ENCODE assay signal across 8 mouse cellular contexts in genomic region chr11:78114676-78115366, GRCm38 (mm10). TPM values are rescaled to one million over a fixed set of nuclear protein-coding genes. Genes with fewer than 3 reads are reported as not detected.
DNase-seq lines count a peak whose midpoint lies in the region; ATAC-seq and TF ChIP-seq lines count a peak whose summit lies in the region.

No protein-coding gene starts in this region.

- no peaks in the 10 kb centered on the region for H3K27me3 ChIP-seq in lung, embryonic 15.5 days
- H3K27me3 ChIP-seq in embryonic facial prominence, embryonic 13.5 days, result no peaks in the 10 kb centered on the region
- no peaks in the 10 kb centered on the region for H3K27me3 ChIP-seq in limb, embryonic 13.5 days
- no peaks in the 10 kb centered on the region for H3K27me3 ChIP-seq in small intestine, adult 2 months (ENCODE audit: control insufficient read depth, insufficient read depth, low read length)

- H3K36me3 ChIP-seq in lung, embryonic 15.5 days, result no peaks in the 10 kb centered on the region
- H3K36me3 ChIP-seq in embryonic facial prominence, embryonic 13.5 days, result peaks cover 2% of the 10 kb centered on the region; the same call in 1 of the 2 replicates
- no peaks in the 10 kb centered on the region for H3K36me3 ChIP-seq in limb, embryonic 13.5 days
- H3K36me3 ChIP-seq in small intestine, adult 2 months (ENCODE audit: control insufficient read depth, insufficient read depth, low read length), result no peaks in the 10 kb centered on the region

- WGBS in lung, embryonic 15.5 days, result 5% methylated on average over 19 of the region's 19 CpGs
- WGBS in embryonic facial prominence, embryonic 13.5 days, result 6% methylated on average over 19 of the region's 19 CpGs
- 7% methylated on average over 19 of the region's 19 CpGs for WGBS in limb, embryonic 13.5 days
- 8% methylated on average over 19 of the region's 19 CpGs for WGBS in small intestine, adult 2 months

- H3K27ac ChIP-seq in lung, embryonic 15.5 days, result peak overlapping the region; percentile 79
- H3K27ac ChIP-seq in embryonic facial prominence, embryonic 13.5 days, result peak overlapping the region; percentile 90
- peak overlapping the region; percentile 87 for H3K27ac ChIP-seq in limb, embryonic 13.5 days
- no peak overlapping the region for H3K27ac ChIP-seq in small intestine, adult 2 months (ENCODE audit: insufficient read depth, low read depth, low read length)

- no peaks in the 10 kb centered on the region for H3K9me3 ChIP-seq in lung, embryonic 15.5 days
- no peaks in the 10 kb centered on the region for H3K9me3 ChIP-seq in embryonic facial prominence, embryonic 13.5 days
- no peaks in the 10 kb centered on the region for H3K9me3 ChIP-seq in limb, embryonic 13.5 days

- no peak for ATAC-seq in lung, embryonic 15.5 days (ENCODE audit: borderline replicate concordance, extremely low read depth, low FRiP score, low TSS enrichment)
- no peak for ATAC-seq in embryonic facial prominence, embryonic 13.5 days (ENCODE audit: insufficient number of reproducible peaks, insufficient read depth, low FRiP score, low TSS enrichment, low read depth)
- no peak for ATAC-seq in limb, embryonic 13.5 days (ENCODE audit: low FRiP score, low read depth)
- no peak for ATAC-seq in erythroid progenitor cell, adult 5-6 weeks (replicated peaks; ENCODE audit: low FRiP score, poor library complexity, severe bottlenecking)

- no peak for TF ChIP-seq CTCF in small intestine, adult 2 months (IDR thresholded peaks at IDR 0.05; ENCODE audit: extremely low read depth, insufficient read length, insufficient replicate concordance, low read depth, low read length)

- H3K9ac ChIP-seq in lung, embryonic 15.5 days, result peak overlapping the region; percentile 76
- H3K9ac ChIP-seq in embryonic facial prominence, embryonic 13.5 days, result peak overlapping the region; percentile 81
- H3K9ac ChIP-seq in limb, embryonic 13.5 days, result peak overlapping the region; percentile 83

- H3K4me1 ChIP-seq in lung, embryonic 15.5 days, result peaks cover 22% of the 10 kb centered on the region
- H3K4me1 ChIP-seq in embryonic facial prominence, embryonic 13.5 days, result peaks cover 30% of the 10 kb centered on the region
- H3K4me1 ChIP-seq in limb, embryonic 13.5 days, result peaks cover 27% of the 10 kb centered on the region
- no peaks in the 10 kb centered on the region; the same call in none of the 2 replicates for H3K4me1 ChIP-seq in small intestine, adult 2 months (ENCODE audit: control insufficient read depth, insufficient read depth, insufficient read length, low read length)

- peak overlapping the region; percentile 81 for H3K4me2 ChIP-seq in lung, embryonic 15.5 days
- H3K4me2 ChIP-seq in embryonic facial prominence, embryonic 13.5 days, result peak overlapping the region; percentile 71
- peak overlapping the region; percentile 79 for H3K4me2 ChIP-seq in limb, embryonic 13.5 days (replicated peaks)

- TF ChIP-seq POLR2A in small intestine, adult 2 months (IDR thresholded peaks at IDR 0.05; ENCODE audit: low read depth, low read length), result no peak

- DNase-seq in lung, adult 18-20 months, result no peak
- DNase-seq in right cerebral cortex, postnatal 4 days, result no peak
- DNase-seq in layer of hippocampus, postnatal 25 days (ENCODE audit: extremely low spot score in 1 of 2, low spot score in 1 of 2), result no peak

- peak overlapping the region; percentile 81 for H3K4me3 ChIP-seq in lung, embryonic 15.5 days
- peak overlapping the region; percentile 83 for H3K4me3 ChIP-seq in embryonic facial prominence, embryonic 13.5 days
- peak overlapping the region; percentile 83 for H3K4me3 ChIP-seq in limb, embryonic 13.5 days
- H3K4me3 ChIP-seq in small intestine, adult 2 months (ENCODE audit: low read depth, low read length), result peak overlapping the region; percentile 95

RNA-seq across cellular contexts. Expression of gene Fam222b, which starts 20.4 kb away (rescaled TPM):
- polyA plus RNA-seq in lung, embryonic 15.5 days (2015; fragmentation: Nextera tagmentation; extraction: Ambion mirVana), result 12.4 and 13.9 TPM in 2 replicates
- 14.1 and 16.9 TPM in 2 replicates for polyA plus RNA-seq in embryonic facial prominence, embryonic 13.5 days (2015; fragmentation: Nextera tagmentation; extraction: Ambion mirVana)
- 13.7 and 16.1 TPM in 2 replicates for polyA plus RNA-seq in limb, embryonic 13.5 days (2015; fragmentation: Nextera tagmentation; extraction: Ambion mirVana)
- 13.1 and 29.2 TPM in 2 replicates for polyA plus RNA-seq in small intestine, adult 2 months (2012; rRNA removed)
- 2.9 and 4.3 TPM in 2 replicates for total RNA-seq in erythroid progenitor cell, adult 5-6 weeks (2015; ENCODE audit: low replicate concordance)
- 0.45 and 1.5 TPM in 2 replicates for total RNA-seq in erythroid progenitor cell, adult 5-6 weeks (2017; ENCODE audit: low replicate concordance)
- total RNA-seq in layer of hippocampus, postnatal 25 days (2021), result 10 to 100 TPM; 27.6 to 33.4 TPM

RNA-seq across cellular contexts. Expression of gene Eral1, which starts 34.6 kb away (rescaled TPM):
- polyA plus RNA-seq in lung, embryonic 15.5 days (2015; fragmentation: Nextera tagmentation; extraction: Ambion mirVana), result 34.3 and 36.4 TPM in 2 replicates
- 34.8 and 39.0 TPM in 2 replicates for polyA plus RNA-seq in embryonic facial prominence, embryonic 13.5 days (2015; fragmentation: Nextera tagmentation; extraction: Ambion mirVana)
- polyA plus RNA-seq in limb, embryonic 13.5 days (2015; fragmentation: Nextera tagmentation; extraction: Ambion mirVana), result 37.8 and 38.7 TPM in 2 replicates
- 12.2 and 17.3 TPM in 2 replicates for polyA plus RNA-seq in small intestine, adult 2 months (2012; rRNA removed)
- 4.0 and 5.0 TPM in 2 replicates for total RNA-seq in erythroid progenitor cell, adult 5-6 weeks (2015; ENCODE audit: low replicate concordance)
- 3.6 and 6.7 TPM in 2 replicates for total RNA-seq in erythroid progenitor cell, adult 5-6 weeks (2017; ENCODE audit: low replicate concordance)
- 10 to 100 TPM; 18.6 to 21.1 TPM for total RNA-seq in layer of hippocampus, postnatal 25 days (2021)

RNA-seq across cellular contexts. Expression of gene Traf4, which starts 50.6 kb away (rescaled TPM):
- 82.4 and 88.4 TPM in 2 replicates for polyA plus RNA-seq in lung, embryonic 15.5 days (2015; fragmentation: Nextera tagmentation; extraction: Ambion mirVana)
- 91.5 and 103 TPM in 2 replicates for polyA plus RNA-seq in embryonic facial prominence, embryonic 13.5 days (2015; fragmentation: Nextera tagmentation; extraction: Ambion mirVana)
- polyA plus RNA-seq in limb, embryonic 13.5 days (2015; fragmentation: Nextera tagmentation; extraction: Ambion mirVana), result 108 and 109 TPM in 2 replicates
- 50.3 and 99.5 TPM in 2 replicates for polyA plus RNA-seq in small intestine, adult 2 months (2012; rRNA removed)
- 11.3 and 35.3 TPM in 2 replicates for total RNA-seq in erythroid progenitor cell, adult 5-6 weeks (2015; ENCODE audit: low replicate concordance)
- total RNA-seq in erythroid progenitor cell, adult 5-6 weeks (2017; ENCODE audit: low replicate concordance), result 14.6 and 16.1 TPM in 2 replicates
- 10 to 100 TPM; 16.1 to 19.9 TPM for total RNA-seq in layer of hippocampus, postnatal 25 days (2021)
